In the genomic region with DNA sequence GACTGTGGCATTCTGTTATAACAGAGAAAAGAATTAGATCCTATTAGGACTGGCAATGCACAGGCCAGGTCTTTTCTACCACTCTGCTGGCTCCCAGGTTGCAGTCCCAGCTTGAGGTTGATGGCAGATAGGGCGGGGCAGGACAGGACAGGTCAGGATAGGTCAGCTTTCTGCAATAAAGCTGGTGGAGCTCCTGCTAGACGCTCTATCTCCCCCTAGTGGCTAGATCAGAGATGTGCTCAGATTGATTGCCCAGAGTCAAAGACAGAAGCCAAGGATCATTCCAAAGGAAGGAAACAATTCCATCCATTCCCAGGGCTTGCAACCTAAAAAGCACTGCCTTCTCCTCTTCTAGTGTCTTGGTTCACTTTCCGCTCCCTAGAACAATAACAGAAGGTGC, we compare ENCODE assay signal across 10 mouse cellular contexts. TPM values are rescaled to one million over a fixed set of nuclear protein-coding genes. Genes with fewer than 3 reads are reported as not detected.
DNase-seq lines count a peak whose midpoint lies in the region; ATAC-seq and TF ChIP-seq lines count a peak whose summit lies in the region.
"Had no signal": no experiment of that assay in that cellular context is flagged by ENCODE, and none has a peak within 500 bp of the region (broad histone marks: within the 10 kb centered on the region; RNA-seq: fewer than 3 reads in every experiment).

No protein-coding gene starts in this region.

- H3K4me1 ChIP-seq in G1E (ENCODE audit: insufficient read depth, low read depth, low read length) = no peaks in the 10 kb centered on the region

- ATAC-seq in G1E (ENCODE audit: extremely low read depth, insufficient number of reproducible peaks, low FRiP score, poor library complexity, severe bottlenecking) = peak; percentile 56
- no peak for ATAC-seq in monocyte, adult 5-6 weeks (replicated peaks; ENCODE audit: insufficient number of reproducible peaks, low FRiP score, low TSS enrichment, poor library complexity, severe bottlenecking)

- H3K9me3 ChIP-seq in G1E (replicated peaks) = no peaks in the 10 kb centered on the region
- H3K9me3 ChIP-seq: midbrain, embryonic 12.5 days had no signal

- peak; percentile 23 to 31 for DNase-seq in left cerebral cortex, adult 18-20 months (ENCODE audit: low spot score in 2 of 2)
- no peak for DNase-seq in left cerebral cortex, postnatal 10 days (ENCODE audit: extremely low spot score in 1 of 2, low spot score in 2 of 2)
- peak; percentile 28 for DNase-seq in G1E (ENCODE audit: low spot score)
- DNase-seq in c-Kit-positive CD71-negative TER-119-negative erythroid progenitor cells, embryonic 14.5 days (ENCODE audit: low read depth) = peak; percentile 25
- DNase-seq in forelimb bud, embryonic 11.5 days (ENCODE audit: low read depth, low spot score) = peak; percentile 73
- peak; percentile 23 to 30 for DNase-seq in layer of hippocampus, postnatal 14 days (ENCODE audit: low spot score in 2 of 2)
- peak; percentile 87 for DNase-seq in retina, embryonic 14.5 days (ENCODE audit: low spot score)

- H3K4me3 ChIP-seq in G1E (ENCODE audit: low read depth, low read length) = no peak overlapping the region
- H3K4me3 ChIP-seq: midbrain, embryonic 12.5 days had no signal

- no peaks in the 10 kb centered on the region for H3K36me3 ChIP-seq in G1E (replicated peaks)
- H3K36me3 ChIP-seq: midbrain, embryonic 12.5 days had no signal

- intact Hi-C loops in left cerebral cortex, postnatal 10 days (cut with DNase I) = loop anchor here (5.0 kb wide), 1 partner anchor 1578 kb away; a partner anchor contains a TSS

- peak; percentile 72 for TF ChIP-seq CTCF in G1E (IDR thresholded peaks at IDR 0.05; ENCODE audit: low read depth, low read length)

- H3K27me3 ChIP-seq in G1E (ENCODE audit: insufficient read depth, low read length) = no peaks in the 10 kb centered on the region
- H3K27me3 ChIP-seq: midbrain, embryonic 12.5 days had no signal

RNA-seq across cellular contexts. Expression of a gene that starts 57.8 kb away (rescaled TPM):
- total RNA-seq in left cerebral cortex, adult 18-20 months (2021) = under 1 TPM in 1 of 2 experiments, not detected in 1; 0.37 TPM
- total RNA-seq in left cerebral cortex, postnatal 10 days (2021) = not detected
- total RNA-seq in G1E (2014; fragmentation: Nextera tagmentation) = not detected in 2 replicates
- total RNA-seq in G1E (2017) = 0.27 TPM in 1 of 2 replicates, not detected in the other
- not detected in 2 replicates for polyA plus RNA-seq in G1E (2012)
- not detected for total RNA-seq in layer of hippocampus, postnatal 14 days (2021)
- total RNA-seq in monocyte, adult 5-6 weeks (2017) = not detected in 3 replicates
- polyA plus RNA-seq: gonadal fat pad, adult 2 months; midbrain, embryonic 12.5 days had no signal

Comparison
In these comparisons a context has a peak if more than half of its experiments do, and no peak if none do; other contexts are left out.
1. DNase-seq: peak in left cerebral cortex, adult 18-20 months (2 of 2), G1E (single experiment), c-Kit-positive CD71-negative TER-119-negative erythroid progenitor cells, embryonic 14.5 days (single experiment), forelimb bud, embryonic 11.5 days (single experiment), layer of hippocampus, postnatal 14 days (2 of 2) and retina, embryonic 14.5 days (single experiment); none in left cerebral cortex, postnatal 10 days (0 of 2).